Mouse (Mus musculus): ENCODE measurements at regions not wholly inside any gene's neighbourhood (a gene's known extent, or its start where the extent isn't known, plus 50 kb on each side); places are given as distances from the start of the nearest gene placed in this dataset.

DNA sequence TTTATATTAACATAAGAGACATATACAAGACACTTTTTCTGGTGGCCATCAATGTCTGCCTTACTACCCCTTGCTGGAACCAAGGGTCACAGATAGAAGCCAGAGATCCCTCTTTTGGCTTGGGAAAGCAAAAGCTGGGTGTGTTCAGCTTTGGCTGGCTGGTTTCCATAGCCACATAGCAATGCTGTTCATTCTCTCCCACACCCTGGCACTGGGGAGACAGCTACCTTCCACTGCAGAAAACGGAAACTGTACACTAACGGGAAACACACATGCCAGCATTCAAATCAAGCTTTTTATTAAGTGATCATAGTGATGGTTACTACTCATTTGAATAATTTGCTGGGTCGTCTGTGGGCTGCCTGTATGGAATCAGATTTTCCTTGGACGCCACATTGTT, 161.4 kb downstream of the Fam76b start:
- Histone ChIP-seq H3K9me3 (no peaks in the 10 kb centered on the region), H3K4me1 (no peaks in the 10 kb centered on the region), H3K27me3 (replicated peaks) (no peaks in the 10 kb centered on the region), H3K4me3 (replicated peaks) (no peak overlapping the region), H3K9ac (no peak overlapping the region), H3K27ac (no peak overlapping the region), H3K36me3 (no peaks in the 10 kb centered on the region), H3K4me2 (no peak overlapping the region)
- no peak for ATAC-seq (ENCODE audit: insufficient read depth, low FRiP score, low read depth)
- 56% methylated on average over 4 of the region's 4 CpGs for WGBS

DNA sequence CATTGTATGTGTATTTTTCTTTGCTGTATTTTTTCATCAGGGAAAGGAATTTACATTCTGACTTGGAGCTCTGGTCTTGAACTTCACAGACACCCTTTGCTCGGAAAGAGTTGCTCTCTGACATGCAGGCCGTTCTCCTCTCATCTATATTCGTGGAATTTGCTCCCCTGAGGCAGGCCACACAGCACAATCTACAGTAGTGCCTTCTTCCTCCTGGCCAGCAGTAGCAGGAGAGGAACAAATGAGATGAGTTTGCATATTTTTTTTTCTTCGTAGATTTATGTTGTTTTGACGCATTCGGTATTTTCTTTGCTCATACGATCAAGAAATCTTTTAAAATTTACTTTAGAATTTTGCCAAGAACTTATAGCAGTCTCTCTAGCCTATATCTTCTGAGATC, 163.4 kb downstream of the Fam76b start:
- Histone ChIP-seq H3K27me3 (replicated peaks) (no peaks in the 10 kb centered on the region), H3K9ac (no peak overlapping the region), H3K4me3 (replicated peaks) (no peak overlapping the region), H3K4me1 (no peaks in the 10 kb centered on the region), H3K36me3 (no peaks in the 10 kb centered on the region), H3K27ac (no peak overlapping the region), H3K9me3 (no peaks in the 10 kb centered on the region), H3K4me2 (no peak overlapping the region)
- no peak for ATAC-seq (ENCODE audit: insufficient read depth, low FRiP score, low read depth)
- WGBS, result 68% methylated on average over 7 of the region's 7 CpGs

DNA sequence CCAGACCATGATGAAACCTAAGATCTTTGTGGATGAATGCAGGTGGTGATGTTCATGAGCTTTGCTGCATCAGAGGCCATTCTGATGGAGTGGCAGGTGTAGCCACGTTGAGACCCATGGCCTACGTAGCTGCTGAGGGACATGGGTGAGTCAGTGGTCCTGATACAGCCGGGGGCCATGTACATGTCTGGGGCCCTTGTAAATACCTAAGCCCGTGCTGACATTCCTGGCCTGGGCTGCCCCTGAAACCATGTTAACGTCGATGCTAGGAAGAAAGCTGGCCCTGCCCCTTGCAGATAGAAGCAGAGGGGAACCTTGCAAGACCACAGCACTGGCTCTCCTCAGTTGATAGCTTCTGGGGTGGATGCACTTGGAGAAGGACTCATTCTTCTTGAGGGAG, 165.2 kb downstream of the Fam76b start:
- 85% methylated on average over 6 of the region's 6 CpGs for WGBS
- Histone ChIP-seq H3K4me3 (replicated peaks) (no peak overlapping the region), H3K36me3 (no peaks in the 10 kb centered on the region), H3K9me3 (no peaks in the 10 kb centered on the region), H3K4me2 (no peak overlapping the region), H3K9ac (no peak overlapping the region), H3K27me3 (replicated peaks) (no peaks in the 10 kb centered on the region), H3K4me1 (no peaks in the 10 kb centered on the region), H3K27ac (no peak overlapping the region)
- no peak for ATAC-seq (ENCODE audit: insufficient read depth, low FRiP score, low read depth)

DNA sequence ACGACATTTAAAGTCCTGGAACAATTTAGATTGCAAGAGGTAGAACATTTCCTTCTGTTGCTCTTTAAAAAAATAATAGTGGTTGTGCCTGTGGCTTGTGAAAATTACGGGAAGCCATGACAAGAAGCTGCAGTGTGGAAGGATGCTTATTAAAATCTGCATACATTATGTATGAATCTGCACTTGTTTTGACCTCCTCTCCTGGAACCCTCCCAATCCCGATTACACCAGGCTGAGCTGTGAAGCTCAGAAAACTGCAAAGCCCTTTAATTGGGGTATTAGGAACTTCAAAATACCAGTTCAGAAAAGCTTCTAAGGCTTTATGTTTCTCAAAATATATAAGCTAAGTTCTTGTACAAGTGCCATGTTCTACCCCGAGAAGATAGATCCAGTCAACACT, 171.8 kb downstream of the Fam76b start:
- Histone ChIP-seq H3K4me3 (replicated peaks) (no peak overlapping the region), H3K4me1 (no peaks in the 10 kb centered on the region), H3K4me2 (no peak overlapping the region), H3K27ac (no peak overlapping the region), H3K9ac (no peak overlapping the region), H3K9me3 (no peaks in the 10 kb centered on the region), H3K36me3 (no peaks in the 10 kb centered on the region), H3K27me3 (replicated peaks) (no peaks in the 10 kb centered on the region)
- ATAC-seq (ENCODE audit: insufficient read depth, low FRiP score, low read depth), result no peak
- 73% methylated on average over 4 of the region's 4 CpGs for WGBS

DNA sequence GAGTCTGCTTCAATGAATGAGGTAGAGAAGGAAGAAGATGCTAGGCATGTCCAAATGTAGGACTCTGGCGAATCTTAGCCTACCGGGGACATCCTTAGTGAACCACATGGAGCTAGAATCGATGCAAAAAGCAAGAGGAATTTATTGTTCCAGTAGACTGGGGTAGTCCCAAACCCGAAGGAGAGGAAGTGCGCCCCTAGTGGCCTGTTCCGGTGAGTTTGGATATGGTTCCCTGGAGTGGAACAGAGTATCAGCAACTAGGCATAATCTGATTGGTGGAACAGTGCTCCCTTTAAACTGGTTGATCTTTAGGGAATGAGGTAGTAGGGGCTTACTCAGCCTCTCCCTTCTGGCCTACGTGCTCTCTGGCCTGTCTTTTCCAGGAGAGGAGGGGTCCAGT, 174.0 kb downstream of the Fam76b start:
- no peak for ATAC-seq (ENCODE audit: insufficient read depth, low FRiP score, low read depth)
- Histone ChIP-seq H3K9ac (no peak overlapping the region), H3K9me3 (no peaks in the 10 kb centered on the region), H3K4me2 (no peak overlapping the region), H3K36me3 (no peaks in the 10 kb centered on the region), H3K27ac (no peak overlapping the region), H3K27me3 (replicated peaks) (no peaks in the 10 kb centered on the region), H3K4me3 (replicated peaks) (no peak overlapping the region), H3K4me1 (no peaks in the 10 kb centered on the region)
- WGBS, result 81% methylated on average over 7 of the region's 7 CpGs

DNA sequence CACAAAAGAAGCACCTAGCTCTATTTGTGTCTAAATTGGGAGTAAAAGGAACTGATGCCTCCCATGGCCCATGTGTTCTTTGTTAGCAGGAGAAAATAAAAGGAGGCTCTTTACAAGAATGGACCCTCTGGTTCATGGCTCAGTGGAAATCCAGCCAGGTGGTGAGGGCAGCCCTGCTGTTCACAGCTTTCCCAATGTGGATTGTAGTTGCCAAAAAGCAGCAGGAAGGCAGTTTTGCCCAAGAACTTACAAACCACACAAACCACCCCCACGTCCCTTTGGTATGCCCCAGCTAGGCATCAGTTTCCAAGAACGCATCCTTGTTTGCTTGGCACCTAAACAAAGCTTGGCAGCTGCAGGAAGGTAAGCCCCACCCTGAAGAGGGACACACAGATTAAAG, 174.7 kb downstream of the Fam76b start:
- H3K27ac ChIP-seq, result no peak overlapping the region
- no peak overlapping the region for H3K4me2 ChIP-seq
- ATAC-seq (ENCODE audit: insufficient read depth, low FRiP score, low read depth), result no peak
- H3K9me3 ChIP-seq, result no peaks in the 10 kb centered on the region
- no peaks in the 10 kb centered on the region for H3K4me1 ChIP-seq
- WGBS, result 64% methylated on average over 2 of the region's 2 CpGs
- H3K9ac ChIP-seq, result no peak overlapping the region
- H3K4me3 ChIP-seq (replicated peaks), result no peak overlapping the region
- H3K27me3 ChIP-seq (replicated peaks), result no peaks in the 10 kb centered on the region
- H3K36me3 ChIP-seq, result no peaks in the 10 kb centered on the region

DNA sequence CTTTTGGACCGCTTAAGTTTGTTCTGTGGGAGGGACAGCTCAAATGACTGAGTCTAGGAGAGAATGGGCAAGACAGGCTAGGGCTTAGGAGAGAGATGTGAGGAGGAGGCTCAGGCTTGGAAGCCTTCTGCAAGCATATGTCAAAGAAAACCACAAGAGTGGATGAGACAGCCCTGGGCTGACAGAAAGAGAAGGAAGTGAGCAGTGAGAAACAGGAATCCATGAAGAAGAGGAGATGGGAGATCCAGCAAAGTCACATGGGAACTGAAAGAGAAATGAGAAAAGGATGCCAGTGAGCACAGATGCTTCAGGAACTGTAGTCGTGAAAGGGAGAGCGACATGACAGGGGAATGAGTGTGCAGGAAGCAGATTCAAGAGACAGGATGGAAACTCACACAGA, 175.6 kb downstream of the Fam76b start:
- Histone ChIP-seq H3K9me3 (no peaks in the 10 kb centered on the region), H3K4me1 (no peaks in the 10 kb centered on the region), H3K4me3 (replicated peaks) (no peak overlapping the region), H3K27me3 (replicated peaks) (no peaks in the 10 kb centered on the region), H3K27ac (no peak overlapping the region), H3K9ac (no peak overlapping the region), H3K36me3 (no peaks in the 10 kb centered on the region), H3K4me2 (no peak overlapping the region)
- ATAC-seq (ENCODE audit: insufficient read depth, low FRiP score, low read depth), result no peak
- 78% methylated on average over 3 of the region's 3 CpGs for WGBS

- Histone ChIP-seq H3K4me1 (no peaks in the 10 kb centered on the region), H3K4me2 (no peak overlapping the region), H3K9me3 (no peaks in the 10 kb centered on the region), H3K9ac (no peak overlapping the region), H3K27me3 (replicated peaks) (no peaks in the 10 kb centered on the region), H3K4me3 (replicated peaks) (no peak overlapping the region), H3K27ac (peak overlapping the region; percentile 26; the same call in 1 of the 2 replicates), H3K36me3 (no peaks in the 10 kb centered on the region)
- ATAC-seq (ENCODE audit: insufficient read depth, low FRiP score, low read depth), result peak; percentile 72
- 68% methylated on average over 3 of the region's 3 CpGs for WGBS
These were observed 178.9 kb downstream of the Fam76b start for GRCm38 (mm10) chr9:14006233-14006984.

GRCm38 (mm10) chr9:14009451-14009850, 181.9 kb downstream of the Fam76b start:
- Histone ChIP-seq H3K36me3 (no peaks in the 10 kb centered on the region), H3K9me3 (no peaks in the 10 kb centered on the region), H3K4me2 (no peak overlapping the region), H3K4me3 (replicated peaks) (no peak overlapping the region), H3K9ac (no peak overlapping the region), H3K27me3 (replicated peaks) (no peaks in the 10 kb centered on the region), H3K27ac (no peak overlapping the region), H3K4me1 (no peaks in the 10 kb centered on the region)
- ATAC-seq (ENCODE audit: insufficient read depth, low FRiP score, low read depth), result no peak
- 79% methylated on average over 5 of the region's 5 CpGs for WGBS

GRCm38 (mm10) chr9:14010261-14010949, 182.9 kb downstream of the Fam76b start:
- H3K9ac ChIP-seq, result no peak overlapping the region
- H3K27me3 ChIP-seq (replicated peaks), result no peaks in the 10 kb centered on the region
- no peak for ATAC-seq (ENCODE audit: insufficient read depth, low FRiP score, low read depth)
- no peaks in the 10 kb centered on the region for H3K36me3 ChIP-seq
- WGBS, result 46% methylated on average over 5 of the region's 5 CpGs
- no peak overlapping the region for H3K4me3 ChIP-seq (replicated peaks)
- H3K27ac ChIP-seq, result no peak overlapping the region
- no peak overlapping the region for H3K4me2 ChIP-seq
- no peaks in the 10 kb centered on the region for H3K4me1 ChIP-seq
- no peaks in the 10 kb centered on the region for H3K9me3 ChIP-seq

DNA sequence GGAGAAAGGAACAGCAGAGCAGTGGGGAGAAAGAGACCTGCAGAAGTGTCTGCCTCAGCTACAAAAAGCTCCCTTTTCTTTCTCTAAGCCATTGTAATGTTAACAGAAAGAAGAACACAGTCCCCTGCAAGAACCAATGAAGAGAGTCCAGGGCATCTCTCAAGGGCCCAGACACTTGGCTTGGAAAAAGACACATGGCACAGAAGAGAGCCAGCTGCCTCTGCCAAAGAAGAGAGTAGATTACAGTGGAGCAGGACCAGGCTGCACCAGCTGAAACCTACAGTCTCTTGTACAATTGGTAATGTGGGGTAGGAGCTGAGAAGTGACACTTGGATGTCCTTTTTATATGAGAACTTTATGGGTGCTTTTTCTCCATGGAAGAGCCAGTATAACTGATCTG, 196.7 kb downstream of the Fam76b start:
- no peaks in the 10 kb centered on the region for H3K9me3 ChIP-seq
- H3K27ac ChIP-seq, result no peak overlapping the region
- no peaks in the 10 kb centered on the region for H3K27me3 ChIP-seq (replicated peaks)
- no peak overlapping the region for H3K4me2 ChIP-seq
- H3K4me1 ChIP-seq, result no peaks in the 10 kb centered on the region
- no peaks in the 10 kb centered on the region for H3K36me3 ChIP-seq
- no peak overlapping the region for H3K9ac ChIP-seq
- H3K4me3 ChIP-seq (replicated peaks), result no peak overlapping the region
- ATAC-seq (ENCODE audit: insufficient read depth, low FRiP score, low read depth), result no peak

DNA sequence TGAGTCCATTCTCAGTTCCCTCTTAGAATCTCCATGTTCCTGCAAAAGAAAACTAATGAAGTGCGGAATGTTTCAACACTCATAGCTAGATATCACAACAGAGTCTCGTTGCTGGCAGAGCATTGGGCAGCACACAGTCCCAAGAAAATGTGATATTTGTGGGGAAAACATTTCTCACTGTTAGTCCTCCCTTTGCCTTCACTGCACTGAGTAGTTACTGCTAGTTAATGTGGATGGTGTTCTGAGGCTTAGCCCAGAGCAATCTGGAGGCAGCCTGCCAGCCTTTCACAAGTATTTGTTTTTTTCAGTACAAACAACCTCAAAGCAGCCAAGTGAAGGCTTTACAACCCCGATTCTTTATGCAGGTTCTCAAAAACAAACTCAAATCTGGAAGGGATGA, 197.2 kb downstream of the Fam76b start:
- WGBS, result 53% methylated on average over 3 of the region's 3 CpGs
- Histone ChIP-seq H3K9ac (no peak overlapping the region), H3K4me1 (no peaks in the 10 kb centered on the region), H3K4me3 (replicated peaks) (no peak overlapping the region), H3K27me3 (replicated peaks) (no peaks in the 10 kb centered on the region), H3K36me3 (no peaks in the 10 kb centered on the region), H3K9me3 (no peaks in the 10 kb centered on the region), H3K27ac (no peak overlapping the region), H3K4me2 (no peak overlapping the region)
- no peak for ATAC-seq (ENCODE audit: insufficient read depth, low FRiP score, low read depth)
